Mouse (Mus musculus): Measurements from ENCODE around the gene Npr1.
A peak's percentile ranks its signal among the peaks of the same experiment; 100 is the strongest.

Npr1 gene

DNA sequence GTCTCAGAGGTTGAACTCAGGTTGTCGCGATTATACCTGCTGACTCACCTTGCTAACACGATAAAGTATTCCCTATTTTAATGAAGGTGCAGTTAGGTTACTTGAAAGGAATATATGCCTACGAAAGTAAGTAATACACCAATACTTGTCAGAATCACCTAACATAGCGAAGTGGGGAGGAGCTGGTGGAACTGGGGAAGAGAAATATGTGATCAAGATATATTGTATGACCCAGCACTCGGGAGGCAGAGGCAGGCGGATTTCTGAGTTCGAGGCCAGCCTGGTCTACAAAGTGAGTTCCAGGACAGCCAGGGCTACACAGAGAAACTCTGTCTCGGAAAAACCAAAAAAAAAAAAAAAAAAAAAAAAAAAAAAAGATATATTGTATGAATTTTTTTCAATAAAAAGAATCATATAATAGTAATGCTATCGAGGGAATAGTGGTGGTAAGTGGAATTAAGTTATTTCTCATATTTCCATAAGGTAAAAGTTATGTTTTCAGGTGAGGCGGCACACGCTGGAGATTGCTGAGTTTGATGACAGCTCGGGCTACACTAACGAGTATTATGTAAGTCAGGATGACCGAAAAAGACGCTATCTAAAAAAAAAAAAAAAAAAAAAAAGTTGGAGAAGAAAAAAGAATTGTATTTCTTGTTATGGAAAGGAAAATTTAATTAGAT lies 9.6 kb upstream of the Npr1 start:
- no peak for DNase-seq

- DNase-seq, result peak; percentile 74 to 80
These were observed 6.5 kb upstream of the Npr1 start for GRCm38 (mm10) chr3:90472213-90472612.

- peak; percentile 16 to 29 for DNase-seq
These were observed 2.1 kb upstream of the Npr1 start for GRCm38 (mm10) chr3:90467618-90468300.

DNA sequence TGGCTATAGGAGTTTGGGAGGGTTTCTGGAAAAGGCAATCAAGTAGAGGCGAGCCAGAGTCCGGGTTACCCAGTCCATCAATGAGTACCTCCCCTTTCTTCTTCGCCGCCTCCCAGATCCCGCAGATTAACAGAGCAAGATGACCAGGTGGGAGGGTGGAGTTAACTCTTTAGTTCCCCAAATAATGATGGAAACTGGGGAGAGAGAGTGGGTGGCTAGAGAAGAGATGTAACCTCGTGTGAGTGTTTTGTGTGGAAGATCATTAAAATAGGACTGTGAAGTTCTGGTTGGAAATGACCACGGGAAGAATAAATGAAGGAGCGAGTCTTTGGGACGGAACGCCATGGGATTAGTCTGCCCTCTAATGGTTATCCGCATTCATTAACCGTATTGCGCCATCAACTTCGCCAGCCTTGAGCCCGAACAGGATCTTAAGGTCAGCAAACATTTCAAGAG lies 673 bp upstream of the Npr1 start:
- DNase-seq, result peak; percentile 16 to 18

DNA sequence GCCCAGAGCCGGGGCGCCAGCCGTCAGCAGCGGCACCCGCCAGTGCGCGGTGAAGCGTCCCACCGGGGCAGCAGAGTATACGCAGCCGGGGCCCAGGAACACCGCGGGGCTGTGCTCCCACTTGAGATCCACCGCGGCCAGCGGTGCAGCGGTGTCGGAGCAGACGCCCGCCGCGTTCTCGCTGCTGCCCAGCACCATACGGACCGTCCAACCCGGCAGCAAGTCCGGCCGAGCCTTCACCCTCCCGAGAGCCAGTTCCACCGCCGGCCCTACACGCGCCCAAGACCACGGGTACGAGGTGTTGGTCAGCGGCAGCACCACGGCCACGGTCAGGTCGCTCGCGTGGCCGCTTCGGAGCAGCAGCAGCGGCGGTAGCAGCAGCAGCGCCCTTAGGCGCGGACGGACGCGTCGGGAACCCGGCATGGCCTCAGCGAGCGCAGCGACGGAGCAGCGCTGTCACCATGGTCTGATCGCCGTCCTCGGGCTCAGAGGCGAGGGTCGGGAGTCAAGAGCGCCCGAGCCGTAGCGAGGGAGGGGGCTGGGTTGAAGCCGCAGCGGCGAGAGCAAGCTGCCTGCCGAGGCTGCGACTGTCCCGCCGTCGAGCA lies 483 bp downstream of the Npr1 start:
- DNase-seq, result peak; percentile 39 to 47

- DNase-seq, result no peak
These were observed 1.1 kb downstream of the Npr1 start for GRCm38 (mm10) chr3:90464552-90465080.

DNA sequence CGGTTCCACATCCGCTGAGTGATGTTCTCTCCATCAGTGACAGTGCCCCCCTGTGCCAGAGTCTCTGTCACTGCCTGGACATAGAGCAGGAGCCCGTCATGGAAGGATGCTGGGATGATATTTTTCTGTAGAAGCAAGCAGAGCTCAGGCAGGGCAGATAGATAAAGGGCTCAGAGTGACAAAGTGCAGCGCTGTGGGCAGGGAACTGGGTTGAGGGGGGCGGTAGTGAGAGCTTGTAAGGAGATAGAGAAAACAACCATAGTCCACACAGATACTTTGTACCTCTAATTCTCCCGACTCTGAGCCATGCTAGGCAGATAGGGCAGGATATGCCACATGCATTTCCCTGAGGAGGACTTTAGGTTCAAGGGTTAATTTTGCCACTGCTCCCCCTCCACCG lies 3.1 kb downstream of the Npr1 start:
- DNase-seq, result no peak

DNA sequence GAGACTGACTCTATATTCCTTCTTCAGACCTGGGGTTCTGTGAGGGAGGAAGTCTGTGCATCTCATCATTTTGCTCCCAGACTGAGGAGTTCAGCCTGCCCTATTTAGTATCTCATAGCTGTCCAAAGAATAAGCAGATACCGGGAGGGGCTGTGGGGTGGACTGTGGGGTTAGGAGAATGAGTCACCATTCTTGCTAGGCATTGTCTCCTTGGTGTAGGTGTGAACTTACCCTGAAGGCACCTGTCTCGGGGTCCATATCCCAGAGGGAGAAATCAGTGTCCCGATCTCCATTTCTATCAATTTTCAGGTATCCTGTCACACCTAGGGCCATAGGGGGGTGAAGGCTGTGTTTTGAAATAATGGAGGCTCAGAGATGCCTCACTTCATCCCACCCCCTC lies 3.7 kb downstream of the Npr1 start:
- no peak for DNase-seq

DNA sequence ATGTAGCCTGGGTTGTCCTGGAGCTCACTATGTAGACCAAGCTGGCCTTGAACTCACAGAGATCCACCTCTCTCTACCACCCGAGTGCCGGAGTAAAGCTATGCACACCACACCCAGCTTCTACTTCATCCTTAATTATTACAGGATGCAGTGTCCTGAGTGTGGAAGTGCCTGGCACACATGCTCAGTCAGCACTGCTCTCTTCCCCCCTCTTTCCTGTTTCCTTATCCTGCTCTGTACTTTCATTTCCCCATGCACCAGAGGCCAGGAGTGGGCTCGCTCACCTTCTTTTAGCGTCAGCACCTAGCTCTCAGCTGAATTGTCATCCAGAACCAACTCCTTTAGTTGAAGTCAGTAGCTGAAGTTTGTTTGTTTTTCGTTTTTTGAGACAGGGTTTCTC lies 5.4 kb downstream of the Npr1 start:
- DNase-seq, result no peak

GRCm38 (mm10) chr3:90459727-90460126 lies 5.9 kb downstream of the Npr1 start:
- DNase-seq, result no peak

- DNase-seq, result no peak
These were observed 10.7 kb downstream of the Npr1 start for GRCm38 (mm10) chr3:90454931-90455330.

- DNase-seq, result no peak
These were observed 14.1 kb downstream of the Npr1 start for GRCm38 (mm10) chr3:90451396-90452095.

DNA sequence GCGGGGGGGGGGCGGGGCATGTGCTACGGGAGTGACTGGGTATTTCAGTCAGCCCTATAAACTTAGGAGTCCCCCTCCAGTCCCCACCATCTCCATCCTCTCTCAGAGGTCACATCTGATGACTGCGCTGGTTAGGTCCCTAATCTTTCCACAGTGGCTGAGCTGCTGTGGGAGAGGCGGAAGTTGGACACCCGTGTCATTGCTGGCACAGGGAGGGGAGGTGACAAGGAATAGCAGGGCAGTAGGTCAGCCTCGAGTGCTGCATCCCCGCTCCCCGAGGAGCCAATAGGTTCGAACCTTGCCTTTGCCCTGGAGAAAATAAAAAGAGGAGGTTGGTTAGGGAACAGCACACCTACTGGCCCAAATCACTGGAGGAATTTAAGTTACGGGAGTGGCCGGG lies 14.8 kb downstream of the Npr1 start:
- DNase-seq, result no peak

GRCm38 (mm10) chr3:90448626-90449025 lies 17.0 kb downstream of the Npr1 start:
- no peak for DNase-seq

GRCm38 (mm10) chr3:90447123-90447494 lies 18.6 kb downstream of the Npr1 start:
- DNase-seq, result no peak

DNA sequence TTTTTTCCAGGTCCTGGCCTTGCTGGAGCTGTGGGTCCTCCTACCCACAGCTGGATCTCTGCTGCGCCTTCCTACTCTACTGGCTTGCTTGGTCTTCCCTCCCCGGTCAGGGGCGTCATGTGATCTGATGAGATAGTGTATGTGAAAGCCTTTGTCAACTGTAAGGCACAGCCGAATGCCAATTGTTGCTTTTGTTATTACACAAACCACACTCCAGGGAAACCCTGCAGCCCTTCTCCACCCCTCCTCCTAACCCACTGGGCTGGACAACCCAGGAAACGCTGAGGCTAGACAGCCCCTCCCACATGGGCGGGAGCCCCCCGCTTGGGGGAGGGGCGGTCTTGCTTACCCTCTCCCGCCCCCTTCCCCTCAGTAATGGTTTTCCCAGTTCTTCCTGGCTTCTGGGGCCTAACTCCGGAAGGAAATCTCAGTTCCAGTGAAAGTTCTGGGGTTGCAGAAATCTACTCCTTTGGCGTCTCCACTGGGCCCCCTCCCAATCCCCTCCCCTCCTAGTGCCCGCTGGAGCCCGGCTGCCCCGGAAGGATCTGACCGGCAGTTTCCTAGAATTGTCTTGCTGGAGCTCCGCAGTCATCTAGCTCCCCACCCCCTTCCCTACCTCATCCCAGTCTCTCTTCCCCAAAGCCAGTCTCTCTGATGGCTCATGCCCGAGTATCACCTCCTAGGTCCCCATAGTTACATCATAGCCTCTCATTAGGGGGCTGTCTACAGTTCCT lies 19.1 kb downstream of the Npr1 start:
- peak; percentile 17 to 23 for DNase-seq

GRCm38 (mm10) chr3:90445417-90446200 lies 20.1 kb downstream of the Npr1 start:
- DNase-seq, result no peak

DNA sequence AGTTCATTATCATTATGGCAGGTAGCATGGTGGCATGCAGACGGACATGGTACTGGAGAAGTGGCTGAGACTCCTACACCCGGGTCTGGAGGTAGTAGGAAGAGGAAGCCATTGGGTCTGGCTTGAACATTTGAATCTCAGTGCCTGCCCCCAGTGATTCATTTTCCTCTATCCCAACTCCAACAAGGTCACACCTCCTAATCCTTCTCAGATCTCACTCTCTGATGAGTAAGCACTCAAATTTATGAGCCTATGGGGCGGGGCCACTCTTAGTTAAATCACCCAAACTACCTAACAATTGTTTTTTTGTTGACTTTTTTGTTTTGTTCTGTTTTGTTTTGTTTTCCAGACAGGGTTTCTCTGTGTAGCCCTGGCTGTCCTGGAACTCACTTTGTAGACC lies 21.7 kb downstream of the Npr1 start:
- DNase-seq, result no peak

DNA sequence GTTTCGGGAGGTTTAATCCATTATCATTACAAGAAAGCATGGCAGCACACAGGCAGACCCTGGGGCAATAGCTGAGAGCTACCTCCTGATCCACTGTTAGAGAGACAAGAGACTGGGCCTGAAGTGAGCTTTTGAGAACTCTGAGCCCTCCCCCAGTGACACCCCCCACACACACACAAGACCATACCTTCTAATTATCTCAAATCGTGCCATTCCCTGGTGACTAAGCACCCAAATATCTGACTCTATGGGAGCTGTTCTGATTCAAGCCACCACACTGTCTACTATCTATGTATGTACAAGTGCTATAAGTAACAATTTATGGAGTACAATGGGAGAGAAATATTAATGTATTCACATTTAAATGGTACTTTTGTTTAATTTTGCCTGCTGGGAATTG lies 24.9 kb downstream of the Npr1 start:
- DNase-seq, result no peak

GRCm38 (mm10) chr3:90437131-90437530 lies 28.5 kb downstream of the Npr1 start:
- no peak for DNase-seq

DNA sequence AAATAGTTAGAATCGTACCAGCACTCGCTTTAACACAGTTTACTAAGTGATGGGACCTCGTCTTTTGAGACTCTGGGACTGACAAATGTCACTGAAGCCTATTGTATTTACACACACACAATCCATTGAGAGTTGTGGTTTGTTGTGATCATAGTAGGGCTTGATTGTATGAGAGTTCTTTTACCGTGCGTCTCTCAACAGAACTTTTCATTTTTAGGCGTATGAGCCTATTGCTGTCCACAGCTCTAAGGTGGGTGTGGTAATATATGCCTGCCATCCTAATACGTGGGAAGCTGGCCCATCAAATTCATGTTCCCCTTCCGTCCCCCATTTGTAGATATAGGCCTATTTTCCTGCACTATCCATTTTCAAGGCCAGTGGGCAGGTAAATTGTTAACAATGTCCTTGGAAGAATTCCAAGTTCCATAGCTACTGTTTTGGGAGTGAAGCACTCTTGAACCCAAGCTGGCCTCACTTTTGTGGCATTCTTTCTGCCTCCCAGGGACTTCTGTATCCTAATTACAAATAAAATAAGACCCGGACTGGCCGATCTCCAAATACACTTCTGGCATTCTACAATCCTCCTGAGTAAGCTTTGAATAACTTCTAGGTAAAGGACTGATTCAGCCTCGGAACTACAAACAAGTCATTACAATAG lies 31.5 kb downstream of the Npr1 start:
- no peak for DNase-seq
